Mouse (Mus musculus) adrenal gland, adult 8-10 months (tissue): Measurements from ENCODE around the gene Gm21992. TPM values are rescaled to one million over a fixed set of nuclear protein-coding genes. Genes with fewer than 3 reads are reported as not detected.

Source experiments
- DNase-seq: peaks from one replicate; pipeline ENCODE4 v3.0.0; 2022
- total RNA-seq, 4 experiments: library from RNA; stranded (reverse); gene quantifications; 2 replicates each; pipeline ENCODE4 v1.2.4; 2022

Gene Gm21992
- total RNA-seq = 10 to 100 TPM; 20.7 to 31.8 (median 24.4) TPM

- peak; percentile 98 for DNase-seq
These were observed at the start of gene Gm21992, which contains the start of gene Rbm14 for GRCm38 (mm10) chr19:4811063-4811908. TSS of gene Gm21992 (minus strand) at chr19:4811612. TSS of gene Rbm14 (minus strand) at chr19:4811634.

GRCm38 (mm10) chr19:4859081-4859480, 47.7 kb upstream of the Gm21992 start:
- no peak for DNase-seq

GRCm38 (mm10) chr19:4855951-4856350, 44.5 kb upstream of the Gm21992 start:
- no peak for DNase-seq

DNA sequence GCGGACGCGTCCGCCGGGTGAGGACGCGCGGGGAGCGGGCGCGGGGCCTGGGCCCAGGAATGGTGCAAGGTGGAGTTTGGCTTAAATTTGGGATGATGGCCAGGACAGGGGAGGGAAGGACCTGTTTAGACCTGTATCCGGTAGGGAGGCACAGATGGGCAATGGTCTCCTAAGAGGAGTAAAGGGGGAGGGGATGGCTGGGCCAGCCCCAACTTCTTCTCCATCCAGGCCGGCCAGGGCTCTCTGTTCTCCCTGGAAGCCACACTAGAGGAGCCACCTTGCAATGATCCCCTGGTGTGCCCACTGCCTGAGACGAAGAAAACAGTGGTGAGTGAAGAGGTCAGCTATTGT, 44.0 kb upstream of the Gm21992 start:
- no peak for DNase-seq

- DNase-seq = peak; percentile 93
These were observed 43.4 kb upstream of the Gm21992 start, which contains the start of gene Ctsf for GRCm38 (mm10) chr19:4854552-4855469. TSS of gene Ctsf (plus strand) at chr19:4855130.

GRCm38 (mm10) chr19:4850281-4850680, 38.9 kb upstream of the Gm21992 start:
- DNase-seq = no peak

DNA sequence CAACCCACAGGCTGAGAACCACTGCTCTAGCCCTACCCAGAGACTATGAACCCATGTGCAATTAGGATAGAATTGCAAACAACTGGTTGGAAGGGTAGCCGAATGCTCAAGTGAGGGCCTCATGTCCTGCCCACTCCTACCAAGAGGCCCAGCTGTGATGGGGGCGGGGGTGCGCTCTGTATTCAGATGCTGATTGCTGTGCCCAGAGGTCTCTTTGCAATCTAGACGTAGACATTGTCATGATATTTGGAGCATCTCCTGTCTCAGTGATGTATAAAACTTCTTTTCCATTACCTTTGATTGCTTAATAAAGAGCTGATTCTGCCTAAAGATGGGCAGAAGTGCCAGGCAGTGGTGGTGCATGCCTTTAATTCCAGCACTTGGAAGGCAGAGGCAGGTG, 38.4 kb upstream of the Gm21992 start:
- no peak for DNase-seq

DNA sequence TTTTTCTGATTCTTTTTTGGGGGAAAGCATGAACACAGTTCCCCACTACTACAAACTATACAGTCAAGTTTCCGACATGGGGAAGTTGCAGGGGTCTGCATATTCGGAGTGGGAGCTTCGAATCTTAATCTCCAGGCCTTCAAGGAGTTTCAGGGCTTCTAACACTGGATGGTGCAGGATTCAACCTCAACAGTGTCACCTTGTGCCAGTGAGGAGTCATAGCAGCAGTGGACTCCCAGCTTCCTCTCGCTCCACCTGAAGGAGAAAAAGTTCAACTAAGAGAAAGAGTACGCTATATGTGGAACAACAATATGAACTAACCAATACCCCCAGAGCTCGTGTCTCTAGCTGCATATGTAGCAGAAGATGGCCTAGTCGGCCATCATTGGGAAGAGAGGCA, 36.1 kb upstream of the Gm21992 start:
- no peak for DNase-seq

- DNase-seq = no peak
These were observed 34.4 kb upstream of the Gm21992 start for GRCm38 (mm10) chr19:4845846-4846245.

- DNase-seq = no peak
These were observed 31.2 kb upstream of the Gm21992 start for GRCm38 (mm10) chr19:4842611-4843010.

- DNase-seq = no peak
These were observed 29.4 kb upstream of the Gm21992 start for GRCm38 (mm10) chr19:4840848-4841247.

GRCm38 (mm10) chr19:4839149-4839548, 27.7 kb upstream of the Gm21992 start, which contains the start of the genes Ccs and Ccdc87:
TSS of gene Ccs (minus strand) at chr19:4839332.
TSS of gene Ccdc87 (plus strand) at chr19:4839366.
- DNase-seq = peak; percentile 96

DNA sequence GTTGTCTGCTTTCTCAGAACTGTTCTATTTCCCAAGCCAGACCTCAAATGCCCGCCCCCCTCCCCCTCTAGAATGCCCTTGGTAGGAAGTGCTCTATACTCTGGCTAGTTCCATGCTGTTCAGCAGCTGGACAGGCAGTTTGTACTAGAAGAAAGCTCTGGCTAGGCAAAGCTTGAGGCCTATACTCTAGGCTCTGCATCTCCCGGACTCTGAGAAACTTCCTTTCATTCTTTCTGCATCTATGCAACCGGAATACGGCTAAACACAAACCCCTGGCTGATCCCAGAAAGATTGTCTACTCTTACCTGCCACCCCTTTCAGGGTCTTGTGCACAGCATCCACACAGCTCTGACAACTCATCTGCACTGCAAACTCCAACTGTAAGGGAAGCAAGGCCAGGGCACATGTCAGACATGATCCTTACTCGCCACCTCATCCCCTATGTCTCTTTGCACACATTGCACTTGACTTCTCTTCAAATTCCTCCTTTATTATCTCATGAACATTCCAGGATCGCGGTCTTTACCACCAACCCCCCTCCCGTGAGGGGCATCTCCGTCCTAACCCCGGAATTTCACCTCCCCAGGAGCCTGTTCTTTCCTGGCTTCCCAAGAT, 27.2 kb upstream of the Gm21992 start:
- DNase-seq = no peak

DNA sequence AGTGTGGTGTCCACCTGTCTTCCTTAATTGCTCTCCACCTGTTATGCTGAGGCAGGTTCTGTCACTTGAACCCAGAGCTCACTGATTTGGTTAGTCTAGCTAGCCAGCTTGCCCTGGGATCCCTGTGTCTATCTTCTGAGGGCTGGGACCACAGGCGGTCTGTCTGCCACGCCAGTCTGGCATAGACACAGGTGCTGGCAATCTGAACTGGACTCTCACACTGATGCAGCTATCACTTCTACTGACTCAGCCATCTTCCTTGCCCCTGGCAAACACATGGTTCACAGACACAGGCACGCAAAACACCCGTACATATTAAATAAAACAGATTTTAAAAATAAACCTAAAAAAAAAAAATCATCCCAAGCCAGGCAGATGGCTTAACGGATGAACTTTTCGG, 25.6 kb upstream of the Gm21992 start:
- no peak for DNase-seq

DNA sequence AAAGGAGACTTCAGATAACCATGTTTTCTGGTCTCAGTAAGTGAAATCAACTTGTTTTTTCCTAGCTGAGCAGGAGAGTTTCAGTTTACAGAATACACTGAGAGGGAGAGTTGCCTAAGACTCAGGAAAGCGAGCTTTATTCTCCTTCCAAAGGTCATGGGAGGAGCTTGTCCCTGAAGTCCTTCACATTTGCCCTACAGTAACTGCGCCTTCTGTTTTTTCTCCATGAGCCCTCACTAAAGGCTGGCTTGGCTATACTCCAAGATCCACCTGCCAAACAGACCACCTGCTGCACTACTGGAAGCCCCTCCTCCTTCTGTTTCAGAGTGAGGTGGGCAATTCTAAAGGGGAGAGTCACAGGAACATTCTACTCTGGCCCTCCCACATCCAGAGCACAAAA, 24.7 kb upstream of the Gm21992 start:
- DNase-seq = no peak

- DNase-seq = peak; percentile 58
These were observed 22.6 kb upstream of the Gm21992 start for GRCm38 (mm10) chr19:4833977-4834376.

GRCm38 (mm10) chr19:4829156-4829555, 17.7 kb upstream of the Gm21992 start:
- peak; percentile 54 for DNase-seq

DNA sequence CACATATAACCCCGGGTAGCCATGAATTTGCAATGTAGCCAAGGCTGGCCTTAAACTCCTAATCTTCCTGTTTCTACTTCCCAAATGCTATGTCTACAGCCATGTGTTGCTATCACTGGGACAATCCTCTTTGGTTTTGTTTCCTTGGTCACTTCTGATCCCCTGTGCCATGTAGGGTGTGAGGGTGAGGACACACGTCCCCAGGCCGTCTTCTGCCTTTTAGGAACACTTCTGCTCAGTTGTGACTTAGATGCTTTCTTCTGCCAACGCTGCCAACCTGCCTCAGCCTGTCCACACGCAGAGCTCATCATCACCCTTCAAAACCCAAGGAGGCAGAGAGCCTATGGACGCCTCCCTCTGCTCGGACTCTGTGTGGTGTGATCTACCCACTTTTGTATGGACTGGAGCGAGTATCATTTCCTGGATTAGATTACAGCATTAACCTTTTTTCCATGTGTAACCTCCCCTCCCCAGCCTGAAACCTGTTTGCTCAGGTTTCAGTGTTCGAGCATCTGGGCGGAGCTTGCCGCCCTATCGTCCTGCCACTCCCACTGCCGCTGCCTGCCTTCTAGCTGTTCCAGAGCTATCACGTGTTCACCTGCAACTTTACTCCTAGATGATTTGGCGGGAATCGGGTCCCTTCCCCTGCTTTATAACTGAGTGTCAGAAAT, 17.2 kb upstream of the Gm21992 start:
- DNase-seq = no peak

DNA sequence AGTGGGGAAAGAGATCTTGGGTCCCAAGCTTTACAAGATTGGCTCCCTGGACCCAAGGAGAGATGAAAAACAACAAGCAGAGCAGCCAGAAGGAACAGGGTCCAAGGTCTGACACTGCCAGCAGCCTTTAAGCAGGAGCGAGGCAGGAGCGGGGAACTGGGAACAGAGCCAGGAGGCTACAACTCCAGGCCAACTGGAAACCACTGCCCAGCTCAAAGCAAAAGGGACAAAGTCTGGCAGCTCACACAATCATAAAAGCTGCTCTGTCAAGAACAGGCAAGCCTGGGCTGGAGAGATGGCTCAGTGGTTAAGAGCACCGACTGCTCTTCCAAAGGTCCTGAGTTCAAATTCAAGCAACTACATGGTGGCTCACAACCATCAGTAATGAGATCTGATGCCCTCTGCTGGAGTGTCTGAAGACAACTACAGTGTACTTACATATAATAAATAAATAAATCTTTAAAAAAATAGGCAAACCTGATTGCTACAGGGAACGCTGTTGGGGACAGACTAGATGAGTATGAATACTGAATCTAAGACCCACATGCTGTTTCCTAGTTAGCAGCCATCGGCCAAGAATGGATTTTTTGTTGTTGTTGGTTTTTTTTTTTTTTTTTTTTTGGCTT, 9.4 kb upstream of the Gm21992 start:
- peak; percentile 53 for DNase-seq

- DNase-seq = no peak
These were observed 5.9 kb upstream of the Gm21992 start for GRCm38 (mm10) chr19:4817182-4817835.

GRCm38 (mm10) chr19:4813015-4813414, 1.6 kb upstream of the Gm21992 start:
- no peak for DNase-seq
